Mouse (Mus musculus): ENCODE results near the gene Ahcyl2.
A peak's percentile ranks its signal among the peaks of the same experiment; 100 is the strongest.
"Not testable (repeated sequence)": the region's sequence is repeated elsewhere in the genome, so short reads cannot be mapped to it uniquely, and the experiment has no call there.

Gene Ahcyl2

GRCm38 (mm10) chr6:29767813-29768660, at the start of gene Ahcyl2:
TSS of gene Ahcyl2 (plus strand) at chr6:29768011.
- DNase-seq, result peak; percentile 94 to 95

GRCm38 (mm10) chr6:29718894-29719329, 48.9 kb upstream of the Ahcyl2 start:
- DNase-seq, result no peak

- no peak for DNase-seq
These were observed 45.9 kb upstream of the Ahcyl2 start for GRCm38 (mm10) chr6:29721890-29722289.

GRCm38 (mm10) chr6:29726576-29727200, 41.1 kb upstream of the Ahcyl2 start:
- no peak for DNase-seq

GRCm38 (mm10) chr6:29728035-29728434, 39.8 kb upstream of the Ahcyl2 start:
- no peak for DNase-seq

DNA sequence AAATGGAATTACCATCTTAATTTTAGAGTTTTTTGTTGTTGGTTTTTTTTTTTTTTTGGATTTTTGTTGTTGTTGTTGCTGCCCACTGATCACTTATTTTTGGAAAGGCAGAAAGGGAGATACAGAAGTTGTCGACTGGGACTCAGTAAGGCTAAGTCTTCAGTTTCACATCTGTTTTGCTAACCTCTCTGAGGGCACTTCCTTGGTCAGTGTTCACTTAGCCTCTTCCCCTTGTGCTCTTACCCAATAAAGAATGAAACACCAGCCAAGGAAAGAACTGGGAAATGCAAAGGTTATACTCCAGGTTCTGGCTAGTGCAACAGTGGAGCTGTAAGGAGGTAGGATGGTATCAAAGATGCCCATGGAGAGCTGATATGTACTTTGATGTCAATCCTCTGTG, 38.3 kb upstream of the Ahcyl2 start:
- no peak for DNase-seq

GRCm38 (mm10) chr6:29735336-29735688, 32.5 kb upstream of the Ahcyl2 start, which contains the start of gene Smo:
TSS of gene Smo (plus strand) at chr6:29735503.
- DNase-seq, result peak in 1 of 2 experiments; percentile 12

GRCm38 (mm10) chr6:29735689-29736451, 31.9 kb upstream of the Ahcyl2 start:
- DNase-seq, result peak in 1 of 2 experiments; percentile 24

GRCm38 (mm10) chr6:29736610-29737458, 31.0 kb upstream of the Ahcyl2 start:
- DNase-seq, result no peak

GRCm38 (mm10) chr6:29751466-29752152, 16.2 kb upstream of the Ahcyl2 start:
- DNase-seq, result no peak

GRCm38 (mm10) chr6:29753336-29753735, 14.5 kb upstream of the Ahcyl2 start:
- DNase-seq, result no peak

- DNase-seq, result no peak
These were observed 11.8 kb upstream of the Ahcyl2 start for GRCm38 (mm10) chr6:29756001-29756400.

GRCm38 (mm10) chr6:29756476-29756875, 11.3 kb upstream of the Ahcyl2 start:
- no peak for DNase-seq

DNA sequence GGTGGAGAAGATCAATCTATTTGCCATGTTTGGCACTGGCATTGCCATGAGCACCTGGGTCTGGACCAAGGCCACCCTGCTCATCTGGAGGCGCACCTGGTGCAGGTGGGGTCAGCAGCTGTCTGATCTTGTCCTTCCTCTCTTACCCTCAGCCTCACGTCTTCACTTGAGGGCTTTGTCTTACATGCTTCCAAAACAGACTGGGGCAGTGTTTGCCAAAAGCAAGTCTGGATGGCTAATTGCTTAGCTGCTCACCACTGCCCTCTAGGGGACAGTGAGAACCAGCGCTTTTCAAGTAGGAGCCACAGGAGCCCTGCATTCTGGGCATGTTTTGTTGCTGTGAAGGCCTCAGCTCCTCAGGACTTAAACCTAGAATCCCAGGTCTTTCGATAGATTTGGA, 9.4 kb upstream of the Ahcyl2 start:
- DNase-seq, result peak; percentile 77

GRCm38 (mm10) chr6:29759012-29759679, 8.7 kb upstream of the Ahcyl2 start:
- DNase-seq, result no peak

DNA sequence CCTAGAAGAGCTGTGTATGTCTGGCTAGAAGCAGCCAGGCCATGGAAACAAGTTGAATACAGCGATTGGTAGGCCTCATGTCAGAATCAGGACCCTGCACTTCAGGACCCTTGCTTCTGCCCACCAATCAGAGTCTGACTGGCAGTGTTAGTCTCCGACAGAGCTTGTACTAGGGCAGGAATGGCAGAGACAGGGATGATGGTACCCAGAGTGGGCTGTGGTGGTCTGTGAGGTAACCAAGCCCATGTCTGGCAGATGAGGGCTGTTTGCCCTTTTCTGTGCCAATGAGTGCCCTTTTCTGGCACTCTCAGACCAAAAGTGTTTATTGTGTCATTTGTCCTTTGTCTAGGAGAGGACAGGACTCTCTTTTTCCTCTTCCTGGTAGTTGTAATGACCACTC, 7.4 kb upstream of the Ahcyl2 start:
- DNase-seq, result not testable (repeated sequence)

DNA sequence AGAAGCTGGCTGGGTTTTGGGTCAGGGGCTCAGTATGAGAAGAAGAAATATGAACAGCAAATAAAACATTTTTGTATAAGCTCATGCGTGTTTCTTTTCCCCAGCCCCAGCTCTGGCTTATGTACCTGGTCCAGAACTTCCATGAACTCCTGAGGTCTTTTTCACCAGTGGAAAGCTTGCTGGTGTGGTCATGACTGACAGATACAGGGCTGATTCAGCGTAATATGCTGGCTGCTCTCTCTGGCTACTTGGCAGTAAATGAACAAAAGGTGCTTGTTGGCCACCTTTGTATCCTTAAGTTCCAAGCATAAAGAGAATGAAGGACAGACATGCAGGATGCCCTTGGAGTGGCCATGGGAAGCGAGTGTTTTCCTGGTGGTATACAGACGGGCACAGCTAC, 6.5 kb upstream of the Ahcyl2 start:
- DNase-seq, result no peak

DNA sequence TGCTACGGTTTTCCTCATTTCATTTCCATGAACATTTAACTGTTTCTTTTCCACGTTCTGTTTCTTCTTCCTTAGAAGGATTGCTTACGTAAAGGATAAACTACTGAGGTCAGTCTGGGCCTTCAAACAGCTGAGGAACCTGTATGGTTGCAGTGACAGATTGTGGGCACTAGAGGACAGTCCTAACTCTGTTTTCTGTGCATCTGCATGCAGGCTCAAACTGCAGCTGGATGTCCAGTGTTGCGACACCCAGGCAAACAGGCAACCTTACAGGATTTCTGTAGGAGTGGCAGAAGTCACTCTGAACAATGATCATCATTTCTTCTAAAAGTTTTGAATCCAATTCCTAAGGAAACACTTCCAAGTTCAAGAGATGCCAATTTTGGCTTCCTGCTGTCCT, 5.3 kb upstream of the Ahcyl2 start:
- DNase-seq, result peak in 1 of 2 experiments; percentile 21

DNA sequence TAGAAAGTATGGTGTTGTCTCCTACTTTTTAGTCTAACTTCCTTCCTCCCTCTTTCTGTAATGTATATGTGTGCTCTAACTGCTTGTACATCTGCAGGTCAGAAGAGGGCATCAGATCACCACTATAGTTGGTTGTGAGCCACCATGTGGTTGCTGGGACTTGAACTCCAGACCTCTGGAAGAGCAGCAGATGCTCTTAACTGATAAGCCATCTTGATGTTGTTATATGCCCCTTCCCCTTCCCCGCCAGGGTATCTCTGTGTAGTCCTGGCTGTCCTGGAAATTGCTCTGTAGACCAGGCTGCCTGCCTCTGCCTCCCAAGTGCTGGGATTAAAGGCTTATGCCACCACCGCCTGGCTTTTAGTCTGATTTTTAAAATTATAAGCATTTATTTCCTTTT, 937 bp upstream of the Ahcyl2 start:
- no peak for DNase-seq

- DNase-seq, result peak; percentile 49 to 59
These were observed 1.1 kb downstream of the Ahcyl2 start for GRCm38 (mm10) chr6:29768791-29769441.

All from B cell, adult 2 months (primary cell).